Mouse (Mus musculus): Measurements from ENCODE around the gene Tdrkh. TPM values are rescaled to one million over a fixed set of nuclear protein-coding genes. Genes with fewer than 3 reads are reported as not detected.
A peak's percentile ranks its signal among the peaks of the same experiment; 100 is the strongest.

Gene Tdrkh
- total and polyA plus RNA-seq, 3 experiments, result not detected

GRCm38 (mm10) chr3:94443597-94443964 is 30.5 kb downstream of the Tdrkh start, which contains the start of gene Oaz3:
Oaz3 (minus strand) TSS chr3:94443915.
- Histone ChIP-seq H3K9me3 (replicated peaks; ENCODE audit: low read length) (peaks cover 7% of the 10 kb centered on the region), H3K27ac (ENCODE audit: insufficient read depth, low read depth) (peak within 1 kb of the TSS; percentile 2; the same call in 1 of the 2 replicates), H3K4me2 (ENCODE audit: insufficient read depth, low read depth, poor library complexity, severe bottlenecking) (peak within 1 kb of the TSS; percentile 71), H3K36me3 (replicated peaks in 1 of 2; ENCODE audit: control insufficient read depth in 1 of 2, insufficient read depth in 1 of 2, low read length in 1 of 2) (peaks cover 31 to 41% of the 10 kb centered on the region in 2 experiments), H3K79me2 (replicated peaks; ENCODE audit: control insufficient read depth, extremely low read depth, insufficient read depth, poor library complexity, severe bottlenecking) (peaks cover 15% of the 10 kb centered on the region), H3K27me3 (replicated peaks) (peaks cover 1% of the 10 kb centered on the region), H3K4me3 (replicated peaks in 1 of 3; ENCODE audit: low read depth in 2 of 3, low read length in 2 of 3, poor library complexity in 1 of 3) (peak within 1 kb of the TSS; percentile 93 to 98 (median 96)), H3K9ac (ENCODE audit: insufficient read depth, low read depth) (peak within 1 kb of the TSS; percentile 75), H3K4me1 (ENCODE audit: control insufficient read depth in 1 of 2, insufficient read depth in 2 of 2) (peaks cover 6 to 14% of the 10 kb centered on the region in 2 experiments; a peak in 3 of 4 replicates)
- dilution Hi-C loops (cut with MboI; ENCODE audit: extremely low pct_ligation_motif_present, extremely low pct_unique_long_range_greater_than_20kb, low sequenced_read_pairs) (no loop called here), in situ Hi-C loops (cut with MboI; ENCODE audit: low pct_ligation_motif_present, low pct_unique_long_range_greater_than_20kb, low sequenced_read_pairs) (no loop called here)
- no peak for DNase-seq (ENCODE audit: extremely low read depth)
- TF ChIP-seq MAZ (IDR thresholded peaks at IDR 0.05; ENCODE audit: low read depth, low read length) (0 out of 2 replicates have a peak, but pooled peaks have one; percentile 11), KAT2A (IDR thresholded peaks at IDR 0.05; ENCODE audit: insufficient replicate concordance, low read length) (no peak)

- DNase-seq (ENCODE audit: extremely low read depth), result no peak
- Histone ChIP-seq H3K9me3 (replicated peaks; ENCODE audit: low read length) (peaks cover 7% of the 10 kb centered on the region), H3K27me3 (replicated peaks) (no peaks in the 10 kb centered on the region), H3K4me3 (replicated peaks in 1 of 3; ENCODE audit: low read depth in 2 of 3, low read length in 2 of 3, poor library complexity in 1 of 3) (no peak overlapping the region), H3K4me2 (ENCODE audit: insufficient read depth, low read depth, poor library complexity, severe bottlenecking) (no peak overlapping the region), H3K4me1 (ENCODE audit: control insufficient read depth in 1 of 2, insufficient read depth in 2 of 2) (peaks cover 3 to 7% of the 10 kb centered on the region in 2 experiments; a peak in 3 of 4 replicates), H3K9ac (ENCODE audit: insufficient read depth, low read depth) (no peak overlapping the region), H3K36me3 (replicated peaks in 1 of 2; ENCODE audit: control insufficient read depth in 1 of 2, insufficient read depth in 1 of 2, low read length in 1 of 2) (peaks cover 35 to 72% of the 10 kb centered on the region in 2 experiments), H3K79me2 (replicated peaks; ENCODE audit: control insufficient read depth, extremely low read depth, insufficient read depth, poor library complexity, severe bottlenecking) (peaks cover 3% of the 10 kb centered on the region; the same call in 1 of the 2 replicates), H3K27ac (ENCODE audit: insufficient read depth, low read depth) (no peak overlapping the region)
- dilution Hi-C loops (cut with MboI; ENCODE audit: extremely low pct_ligation_motif_present, extremely low pct_unique_long_range_greater_than_20kb, low sequenced_read_pairs) (no loop called here), in situ Hi-C loops (cut with MboI; ENCODE audit: low pct_ligation_motif_present, low pct_unique_long_range_greater_than_20kb, low sequenced_read_pairs) (no loop called here)
- TF ChIP-seq NELFE (IDR thresholded peaks at IDR 0.05; ENCODE audit: low read depth, low read length) (no peak), ELF1 (IDR thresholded peaks at IDR 0.05; ENCODE audit: low read depth, low read length) (no peak), USF2 (conservative IDR thresholded peaks at IDR 0.05; ENCODE audit: low read depth, low read length) (no peak), E2F4 (IDR thresholded peaks at IDR 0.05; ENCODE audit: insufficient replicate concordance, low read depth, low read length) (no peak), GABPA (IDR thresholded peaks at IDR 0.05; ENCODE audit: insufficient replicate concordance, low read depth, low read length) (no peak), ZMIZ1 (IDR thresholded peaks at IDR 0.05; ENCODE audit: low read depth, low read length) (no peak)
These were observed 36.3 kb downstream of the Tdrkh start for GRCm38 (mm10) chr3:94449377-94449776.

- Histone ChIP-seq H3K4me3 (replicated peaks in 1 of 3; ENCODE audit: low read depth in 2 of 3, low read length in 2 of 3, poor library complexity in 1 of 3) (peak overlapping the region; percentile 30 to 64 (median 51)), H3K4me2 (ENCODE audit: insufficient read depth, low read depth, poor library complexity, severe bottlenecking) (peak overlapping the region; percentile 42), H3K9me3 (replicated peaks; ENCODE audit: low read length) (peaks cover 3% of the 10 kb centered on the region), H3K27ac (ENCODE audit: insufficient read depth, low read depth) (no peak overlapping the region), H3K36me3 (replicated peaks in 1 of 2; ENCODE audit: control insufficient read depth in 1 of 2, insufficient read depth in 1 of 2, low read length in 1 of 2) (peaks cover 0 to 14% of the 10 kb centered on the region in 2 experiments), H3K27me3 (replicated peaks) (no peaks in the 10 kb centered on the region), H3K4me1 (ENCODE audit: control insufficient read depth in 1 of 2, insufficient read depth in 2 of 2) (peaks cover 0 to 9% of the 10 kb centered on the region in 2 experiments; a peak in 2 of 4 replicates), H3K9ac (ENCODE audit: insufficient read depth, low read depth) (no peak overlapping the region), H3K79me2 (replicated peaks; ENCODE audit: control insufficient read depth, extremely low read depth, insufficient read depth, poor library complexity, severe bottlenecking) (no peaks in the 10 kb centered on the region)
- dilution Hi-C loops (cut with MboI; ENCODE audit: extremely low pct_ligation_motif_present, extremely low pct_unique_long_range_greater_than_20kb, low sequenced_read_pairs), result no loop called here
- in situ Hi-C loops (cut with MboI; ENCODE audit: low pct_ligation_motif_present, low pct_unique_long_range_greater_than_20kb, low sequenced_read_pairs), result loop anchor here (25.0 kb wide), 1 partner anchor 156 kb away; no protein-coding TSS in a partner anchor
- peak; percentile 93 for DNase-seq (ENCODE audit: extremely low read depth)
- TF ChIP-seq NELFE (IDR thresholded peaks at IDR 0.05; ENCODE audit: low read depth, low read length) (no peak; the same call in 1 of the 2 replicates), HCFC1 (IDR thresholded peaks at IDR 0.05; ENCODE audit: low read depth, low read length) (no peak), EP300 (IDR thresholded peaks at IDR 0.05; ENCODE audit: low read length) (no peak), MXI1 (IDR thresholded peaks at IDR 0.05; ENCODE audit: low read depth, low read length) (no peak), POLR2A (IDR thresholded peaks at IDR 0.05; ENCODE audit: low read depth, low read length) (no peak), CHD2 (IDR thresholded peaks at IDR 0.05; ENCODE audit: low read length) (no peak), POLR2AphosphoS2 (IDR thresholded peaks at IDR 0.05; ENCODE audit: low read depth, low read length) (no peak), TCF12 (IDR thresholded peaks at IDR 0.05; ENCODE audit: low read depth, low read length) (no peak), KAT2A (IDR thresholded peaks at IDR 0.05; ENCODE audit: insufficient replicate concordance, low read length) (no peak), BHLHE40 (IDR thresholded peaks at IDR 0.05; ENCODE audit: low read depth, low read length) (no peak), USF2 (conservative IDR thresholded peaks at IDR 0.05; ENCODE audit: low read depth, low read length) (no peak; the same call in 1 of the 2 replicates), ELF1 (IDR thresholded peaks at IDR 0.05; ENCODE audit: low read depth, low read length) (no peak), PAX5 (IDR thresholded peaks at IDR 0.05; ENCODE audit: low read length) (no peak), ZMIZ1 (IDR thresholded peaks at IDR 0.05; ENCODE audit: low read depth, low read length) (no peak), JUN (IDR thresholded peaks at IDR 0.05; ENCODE audit: insufficient read depth, low read depth, low read length) (no peak), SIN3A (IDR thresholded peaks at IDR 0.05; ENCODE audit: low read length) (no peak), ZNF384 (IDR thresholded peaks at IDR 0.05; ENCODE audit: low read depth, low read length) (no peak), ZKSCAN1 (IDR thresholded peaks at IDR 0.05; ENCODE audit: borderline replicate concordance, low read depth, low read length) (no peak), IRF4 (IDR thresholded peaks at IDR 0.05; ENCODE audit: low read depth, low read length) (peak; percentile 44; the same call in 1 of the 2 replicates), MAFK (IDR thresholded peaks at IDR 0.05; ENCODE audit: insufficient replicate concordance, low read length) (no peak), RCOR1 (conservative IDR thresholded peaks at IDR 0.05; ENCODE audit: low read depth, low read length) (no peak)
These were observed 43.5 kb downstream of the Tdrkh start for GRCm38 (mm10) chr3:94456529-94457000.
